Mouse (Mus musculus) adrenal gland, adult 8-10 months (tissue): Measurements from ENCODE around the gene Exoc7. TPM values are rescaled to one million over a fixed set of nuclear protein-coding genes. Genes with fewer than 3 reads are reported as not detected.

Experiments used
- DNase-seq: peaks from one replicate; pipeline ENCODE4 v3.0.0; 2022
- total RNA-seq, 4 experiments: library from RNA; stranded (reverse); gene quantifications; 2 replicates each; pipeline ENCODE4 v1.2.4; 2022

The Exoc7 gene
- total RNA-seq, 4 experiments from 2014 or later, result 61.0 to 83.9 (median 72.6) TPM

GRCm38 (mm10) chr11:116312359-116312758, 5.3 kb upstream of the Exoc7 start:
- DNase-seq, result no peak

GRCm38 (mm10) chr11:116311169-116311568, 4.1 kb upstream of the Exoc7 start:
- DNase-seq, result no peak

GRCm38 (mm10) chr11:116309601-116310000, 2.6 kb upstream of the Exoc7 start:
- DNase-seq, result no peak

GRCm38 (mm10) chr11:116307762-116308531, 914 bp upstream of the Exoc7 start:
- DNase-seq, result no peak

GRCm38 (mm10) chr11:116306126-116306982, 679 bp downstream of the Exoc7 start:
- DNase-seq, result peak; percentile 81

GRCm38 (mm10) chr11:116305423-116305822, 1.6 kb downstream of the Exoc7 start:
- DNase-seq, result no peak

- no peak for DNase-seq
Measured at GRCm38 (mm10) chr11:116298621-116299020, 8.4 kb downstream of the Exoc7 start.

- DNase-seq, result no peak
Measured at GRCm38 (mm10) chr11:116298221-116298620, 8.8 kb downstream of the Exoc7 start.

GRCm38 (mm10) chr11:116297017-116297416, 10.0 kb downstream of the Exoc7 start:
- DNase-seq, result no peak

GRCm38 (mm10) chr11:116296191-116296734, 10.8 kb downstream of the Exoc7 start:
- DNase-seq, result no peak

- no peak for DNase-seq
Measured at GRCm38 (mm10) chr11:116294319-116294718, 12.7 kb downstream of the Exoc7 start.

GRCm38 (mm10) chr11:116293538-116294137, 13.4 kb downstream of the Exoc7 start:
- no peak for DNase-seq

GRCm38 (mm10) chr11:116292401-116292800, 14.6 kb downstream of the Exoc7 start:
- DNase-seq, result no peak

GRCm38 (mm10) chr11:116290556-116290955, 16.5 kb downstream of the Exoc7 start:
- DNase-seq, result no peak

GRCm38 (mm10) chr11:116287351-116287750, 19.7 kb downstream of the Exoc7 start:
- no peak for DNase-seq

GRCm38 (mm10) chr11:116285770-116286191, 21.3 kb downstream of the Exoc7 start:
- no peak for DNase-seq

GRCm38 (mm10) chr11:116283982-116284381, 23.1 kb downstream of the Exoc7 start:
- no peak for DNase-seq

GRCm38 (mm10) chr11:116282912-116283521, 24.0 kb downstream of the Exoc7 start:
- DNase-seq, result no peak

GRCm38 (mm10) chr11:116282089-116282488, 24.9 kb downstream of the Exoc7 start:
- DNase-seq, result no peak

- no peak for DNase-seq
Measured at GRCm38 (mm10) chr11:116281671-116282070, 25.4 kb downstream of the Exoc7 start.

- DNase-seq, result no peak
Measured at GRCm38 (mm10) chr11:116280751-116281663, 26.0 kb downstream of the Exoc7 start, which contains the start of gene Galr2. TSS of gene Galr2 (plus strand) at chr11:116280939.
